Mouse (Mus musculus) liver, adult (tissue): ENCODE data around the gene Mogat2.
A peak's percentile ranks its signal among the peaks of the same experiment; 100 is the strongest.

Experiments
- GATA4 ChIP-seq: IDR thresholded peaks from 2 replicates; pipeline ENCODE4 v1.6.1; 2014; ENCODE audit warnings: mild to moderate bottlenecking, low read length; ENCODE audit not compliant: insufficient replicate concordance

Mogat2 gene

DNA sequence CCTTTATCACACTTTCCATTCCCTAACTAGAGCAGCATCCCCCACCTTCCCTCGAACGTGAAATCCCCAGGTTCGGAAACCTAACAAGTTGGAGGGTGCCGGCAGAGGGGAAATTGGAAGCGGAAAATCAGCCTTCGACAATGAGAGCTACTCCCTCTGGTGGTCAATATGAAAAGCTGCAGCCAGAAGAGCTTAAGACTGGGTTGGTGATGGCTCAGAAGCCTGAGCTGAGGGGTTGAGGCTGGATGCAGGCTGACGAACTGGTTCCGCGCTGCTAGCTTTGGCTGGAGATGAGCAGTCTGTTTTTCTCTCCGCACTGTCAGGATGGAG is 11.1 kb upstream of the Mogat2 start:
- TF ChIP-seq GATA4, result no peak

DNA sequence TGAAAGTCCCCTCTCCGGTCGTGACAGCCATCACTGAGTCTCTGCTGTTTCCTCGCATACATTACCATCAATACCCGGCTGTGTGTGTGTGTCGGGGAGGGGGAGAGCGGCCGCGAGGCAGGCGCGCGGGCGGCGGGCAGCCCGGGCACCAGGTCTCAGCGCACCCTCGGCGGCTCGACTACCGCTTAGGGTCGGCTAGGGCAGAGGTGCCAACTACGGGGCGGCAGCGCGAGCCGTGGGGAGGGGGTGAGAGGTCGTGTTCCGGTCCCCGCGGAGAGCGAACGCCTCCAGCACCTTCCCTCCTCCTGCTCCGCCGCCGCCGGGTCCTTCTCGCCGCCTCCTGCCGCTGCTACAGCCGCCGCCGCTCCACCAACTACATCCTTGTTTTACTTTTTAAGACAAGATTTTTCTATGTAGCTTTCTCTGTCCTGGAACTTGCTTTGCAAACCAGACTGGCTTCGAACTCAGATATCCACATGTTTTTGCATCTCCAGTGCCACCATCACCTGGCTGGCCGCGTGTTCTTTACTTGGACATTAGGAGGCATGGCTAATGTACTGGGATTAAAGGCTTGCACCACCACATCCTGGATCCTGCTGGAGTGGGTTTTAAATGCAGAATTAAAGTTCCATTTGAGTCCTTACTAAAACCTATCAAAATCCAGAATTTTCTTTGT is 10.6 kb upstream of the Mogat2 start:
- TF ChIP-seq GATA4, result no peak

DNA sequence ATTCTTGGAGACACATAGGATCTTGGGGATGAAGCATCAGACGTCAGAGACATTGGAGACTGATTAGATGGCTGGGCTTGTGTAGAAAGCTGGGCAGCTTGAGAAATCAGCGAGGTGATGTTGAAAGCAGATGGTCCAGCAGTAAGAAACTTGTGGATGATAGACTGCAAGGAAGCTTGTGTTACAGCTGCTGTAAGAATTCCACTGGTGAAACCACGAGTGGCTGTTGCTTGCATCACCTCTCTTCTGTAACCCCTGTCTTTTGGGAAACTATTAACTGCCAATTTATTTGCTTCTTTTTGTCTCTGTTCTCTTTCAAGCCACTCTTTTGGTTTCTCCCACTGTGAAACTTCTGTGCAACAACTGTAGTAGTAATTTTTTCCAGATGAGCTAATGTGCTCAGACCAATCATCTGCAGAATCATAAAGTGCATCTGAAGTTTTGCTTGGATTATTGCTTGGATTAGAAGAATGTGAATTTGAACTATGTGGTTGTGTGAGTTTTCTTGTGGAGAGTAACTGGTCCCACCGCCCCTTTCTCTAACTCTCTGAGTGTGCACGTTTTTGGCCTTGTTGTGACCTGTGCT is 9.8 kb upstream of the Mogat2 start:
- TF ChIP-seq GATA4, result no peak

DNA sequence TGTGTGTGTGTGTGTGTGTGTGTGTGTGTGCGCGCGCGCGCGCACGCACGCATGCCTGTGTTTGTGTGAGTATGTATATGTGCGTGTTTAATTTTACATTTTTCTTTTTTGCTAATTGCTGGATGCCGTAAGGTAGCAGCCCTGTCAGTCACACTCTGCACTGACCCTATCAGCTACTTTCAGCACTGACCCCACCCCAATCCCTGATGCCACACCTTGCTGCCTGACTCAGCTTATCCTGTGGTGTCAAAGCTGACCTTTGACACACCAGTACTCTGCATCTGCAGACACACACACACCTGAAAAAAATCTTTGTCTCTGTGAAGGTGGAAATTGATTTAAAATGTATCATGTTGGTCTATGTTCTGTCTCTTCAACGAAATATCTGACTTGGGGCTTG is 3.7 kb upstream of the Mogat2 start:
- TF ChIP-seq GATA4, result no peak

DNA sequence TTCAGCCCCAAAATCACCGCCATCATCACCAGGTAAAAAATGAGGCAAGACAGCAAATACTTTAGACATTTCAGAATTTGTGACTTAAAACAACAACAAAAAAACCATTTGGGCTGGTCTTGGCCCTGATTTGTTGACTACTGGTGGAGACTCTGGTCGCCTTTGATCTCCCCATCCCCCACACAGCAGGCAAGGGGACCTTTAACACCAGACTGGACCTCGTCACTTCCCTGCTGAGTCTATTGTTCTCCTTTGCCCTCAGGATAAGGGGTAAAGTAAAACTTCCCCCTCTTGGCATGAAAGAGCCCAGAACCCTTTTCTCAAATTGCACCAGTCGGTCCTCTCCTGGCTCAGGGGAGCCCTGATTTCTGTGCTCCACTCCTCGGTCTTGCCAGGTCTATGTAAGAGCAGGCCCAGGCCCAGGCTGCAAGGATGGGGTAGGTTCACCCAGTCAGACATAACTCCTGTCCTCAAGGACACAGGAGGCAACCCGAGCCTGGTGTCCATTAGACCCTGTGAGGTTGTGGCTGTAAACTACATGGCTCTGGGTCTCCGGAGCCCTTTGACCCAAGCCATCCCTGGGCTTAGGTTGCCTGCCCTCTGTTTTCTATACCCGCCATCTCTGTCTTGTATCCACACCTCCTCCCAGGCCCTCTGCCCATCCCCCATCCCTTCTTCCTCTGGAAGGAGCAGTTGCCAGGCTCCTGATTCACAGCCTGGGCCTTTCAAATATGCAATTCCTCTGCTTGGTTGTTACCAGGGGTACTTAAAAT is 1.3 kb downstream of the Mogat2 start:
- TF ChIP-seq GATA4, result no peak

DNA sequence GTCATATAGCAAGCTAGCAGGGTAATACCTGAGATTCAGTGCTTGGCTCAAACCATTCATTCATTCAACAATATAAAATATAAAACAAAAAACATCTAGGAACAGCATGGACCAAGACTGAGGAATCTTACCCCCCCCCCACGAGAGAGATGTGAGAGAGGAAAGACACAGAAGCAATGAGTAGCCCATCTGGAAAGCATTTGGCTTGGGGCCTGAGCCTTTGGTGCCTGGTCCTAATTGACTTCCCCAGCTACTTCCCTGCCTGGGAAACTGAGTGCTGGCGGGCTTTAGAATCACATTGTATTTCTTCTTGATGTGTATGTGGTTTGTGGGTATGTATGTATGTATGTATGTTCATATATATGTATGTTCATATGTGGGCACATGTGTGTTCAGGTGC is 2.8 kb downstream of the Mogat2 start:
- no peak for TF ChIP-seq GATA4

DNA sequence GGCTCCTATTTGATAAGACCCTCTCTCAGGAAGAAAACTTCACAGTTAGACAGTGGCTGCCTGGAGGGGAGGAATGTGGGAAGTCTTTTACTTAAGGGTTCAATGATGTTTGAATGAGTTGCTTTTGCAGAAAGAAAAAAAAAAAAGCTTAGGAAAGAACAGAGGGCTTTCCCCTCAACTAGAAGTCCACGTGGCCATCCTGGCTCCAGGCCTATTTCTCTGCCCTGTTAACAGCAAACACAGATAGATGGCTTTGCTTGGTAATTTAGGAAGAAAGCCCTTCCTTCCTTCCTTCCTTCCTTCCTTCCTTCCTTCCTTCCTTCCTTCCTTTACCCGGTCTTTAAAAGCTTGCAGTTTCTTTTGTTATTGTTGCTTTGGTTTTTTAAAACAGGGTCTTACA is 3.5 kb downstream of the Mogat2 start:
- TF ChIP-seq GATA4, result no peak

DNA sequence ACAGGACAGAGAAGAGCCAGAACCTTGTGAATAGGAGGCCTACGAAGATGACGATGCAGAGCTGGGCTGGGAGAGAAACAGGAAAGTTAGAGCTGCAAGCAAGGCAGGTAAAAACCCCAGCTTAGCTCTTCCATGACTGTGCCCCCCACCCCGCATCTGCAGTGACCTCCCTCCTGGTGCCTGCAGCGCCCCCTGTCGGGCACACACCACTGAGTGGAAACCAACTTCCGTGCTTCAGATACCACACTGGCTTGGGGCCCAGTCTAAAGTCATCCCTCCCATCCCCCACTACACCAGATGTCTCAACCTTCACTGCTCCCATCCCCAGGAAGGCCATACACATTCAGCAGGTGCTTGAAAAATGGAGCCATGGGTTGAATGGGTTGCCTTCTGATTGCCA is 5.8 kb downstream of the Mogat2 start:
- TF ChIP-seq GATA4, result no peak

DNA sequence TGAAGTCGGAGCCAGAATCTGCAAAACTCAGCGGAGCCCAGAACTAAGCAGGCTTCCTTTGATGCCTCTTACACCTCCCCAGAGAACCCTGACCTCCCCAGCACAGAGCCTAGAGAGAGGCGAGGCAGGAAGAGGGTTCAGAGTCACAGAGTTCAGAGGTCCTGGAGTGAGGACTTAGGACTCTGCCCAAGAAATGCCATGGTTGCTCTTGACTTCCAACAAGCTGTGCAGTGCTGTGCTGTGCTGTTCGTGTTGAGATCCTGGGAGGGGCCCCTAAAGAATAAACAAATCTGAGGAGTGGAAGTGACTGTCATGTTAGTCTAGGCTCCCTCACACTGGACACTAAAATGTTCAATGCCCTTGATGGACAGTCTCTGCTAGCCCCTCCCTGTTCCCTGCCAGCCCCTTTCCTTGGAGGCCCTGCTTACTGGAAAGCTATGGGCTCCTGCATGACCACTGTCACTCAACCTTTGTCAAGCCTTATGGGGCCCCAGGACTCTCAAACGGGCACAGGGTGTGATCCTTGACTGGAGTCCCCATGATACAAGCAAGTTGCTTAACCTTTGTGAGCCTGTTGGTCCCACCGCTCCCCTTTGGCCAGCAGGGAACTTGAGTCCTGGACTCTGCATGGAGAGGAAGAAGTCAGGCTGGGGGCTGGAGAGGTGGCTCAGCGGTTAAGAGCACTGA is 8.2 kb downstream of the Mogat2 start:
- no peak for TF ChIP-seq GATA4

DNA sequence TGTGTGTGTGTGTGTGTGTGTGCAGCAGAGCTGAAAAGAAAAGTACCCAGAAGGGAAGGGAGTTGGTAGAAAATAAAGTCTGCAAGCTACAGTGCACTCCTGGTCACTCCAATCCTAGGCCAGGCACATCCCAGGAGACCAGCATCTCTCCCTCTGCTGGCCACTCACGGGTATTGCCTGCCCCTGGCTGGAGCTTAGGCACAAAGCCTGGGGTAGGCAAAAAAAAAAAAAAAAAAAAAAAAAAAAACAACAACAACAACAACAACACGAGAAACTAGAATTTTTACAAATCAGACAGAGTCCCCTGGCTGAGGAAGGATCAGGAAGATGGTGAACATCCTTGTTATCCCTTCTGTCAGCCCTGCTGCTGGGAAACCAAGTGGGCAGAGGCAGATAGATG is 9.0 kb downstream of the Mogat2 start:
- no peak for TF ChIP-seq GATA4

DNA sequence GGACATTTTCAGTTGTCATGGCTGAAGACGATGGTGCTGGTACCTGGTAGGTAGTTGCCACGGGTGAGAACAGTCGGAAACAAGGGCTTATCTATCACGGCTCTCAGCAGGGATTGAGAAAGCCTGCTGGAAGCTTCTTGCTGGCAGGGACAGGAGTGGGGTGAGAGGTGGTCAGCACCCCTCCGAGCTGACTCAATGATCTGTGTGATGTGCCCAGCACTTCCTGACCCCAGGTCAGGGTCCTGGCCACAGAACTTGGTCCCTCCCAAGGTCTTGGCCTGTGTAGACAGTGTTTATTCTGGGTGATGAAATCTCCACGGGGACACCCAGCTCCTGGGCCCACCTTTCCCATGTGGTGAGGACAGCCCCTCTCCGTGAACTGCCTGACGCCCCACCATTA is 9.6 kb downstream of the Mogat2 start:
- peak; percentile 83; the same call in 1 of the 2 replicates for TF ChIP-seq GATA4

DNA sequence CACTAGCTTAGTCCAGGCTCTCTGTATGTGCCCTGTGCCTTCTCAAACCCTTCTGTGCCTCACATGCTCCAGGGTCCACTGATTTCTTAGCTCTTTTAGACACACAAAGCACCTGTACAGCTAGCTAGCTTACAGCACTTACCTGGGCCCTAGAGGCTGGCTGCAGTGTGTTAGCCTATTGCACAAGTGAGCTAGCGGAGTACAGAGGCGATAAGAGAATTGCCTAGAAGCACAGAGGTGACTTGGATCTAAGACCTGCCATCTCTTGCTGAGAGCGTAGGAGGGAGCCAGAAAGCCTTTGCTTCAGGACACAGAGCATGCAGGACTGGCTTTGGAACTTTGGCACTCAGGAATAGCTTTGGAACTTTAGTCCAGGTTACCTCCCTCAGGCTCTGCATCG is 11.2 kb downstream of the Mogat2 start:
- peak; percentile 89; the same call in 1 of the 2 replicates for TF ChIP-seq GATA4

DNA sequence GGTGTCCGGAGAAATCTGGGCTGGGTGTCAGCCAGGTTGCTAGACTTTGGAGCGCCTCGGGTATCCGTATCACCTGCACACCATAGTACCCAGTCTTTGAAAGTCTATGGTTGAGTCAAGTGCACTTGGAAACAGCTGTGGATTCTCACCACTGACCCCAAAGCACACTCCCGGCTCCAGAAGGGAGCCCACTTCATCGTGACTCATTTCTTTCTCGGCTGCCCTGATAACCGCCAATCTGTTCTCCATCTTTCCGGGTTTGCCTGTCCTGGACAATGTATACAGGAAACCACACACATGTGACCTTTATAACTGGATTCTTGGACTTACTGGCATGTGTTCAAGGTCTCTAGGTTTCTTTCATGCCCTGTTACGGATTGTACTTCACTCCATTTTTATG is 11.8 kb downstream of the Mogat2 start:
- no peak for TF ChIP-seq GATA4

DNA sequence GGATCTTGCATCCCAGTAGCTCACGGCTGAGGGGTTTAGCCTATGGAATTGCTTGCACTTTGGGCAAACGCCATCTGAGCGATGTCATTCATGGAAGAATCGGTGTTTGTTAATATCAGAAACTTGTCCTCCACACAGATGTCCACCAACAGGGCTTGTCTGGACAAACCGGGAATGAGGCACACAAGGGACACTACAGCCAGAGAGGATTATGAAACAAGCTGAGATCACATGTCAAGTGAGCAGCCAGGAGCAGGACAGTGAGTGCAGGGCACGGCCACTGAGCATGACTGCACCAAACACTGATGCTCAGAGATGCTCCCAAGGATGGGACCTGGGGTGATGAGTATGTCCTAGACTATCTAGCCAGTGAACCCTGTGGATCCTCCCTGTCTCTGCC is 13.0 kb downstream of the Mogat2 start:
- no peak for TF ChIP-seq GATA4

DNA sequence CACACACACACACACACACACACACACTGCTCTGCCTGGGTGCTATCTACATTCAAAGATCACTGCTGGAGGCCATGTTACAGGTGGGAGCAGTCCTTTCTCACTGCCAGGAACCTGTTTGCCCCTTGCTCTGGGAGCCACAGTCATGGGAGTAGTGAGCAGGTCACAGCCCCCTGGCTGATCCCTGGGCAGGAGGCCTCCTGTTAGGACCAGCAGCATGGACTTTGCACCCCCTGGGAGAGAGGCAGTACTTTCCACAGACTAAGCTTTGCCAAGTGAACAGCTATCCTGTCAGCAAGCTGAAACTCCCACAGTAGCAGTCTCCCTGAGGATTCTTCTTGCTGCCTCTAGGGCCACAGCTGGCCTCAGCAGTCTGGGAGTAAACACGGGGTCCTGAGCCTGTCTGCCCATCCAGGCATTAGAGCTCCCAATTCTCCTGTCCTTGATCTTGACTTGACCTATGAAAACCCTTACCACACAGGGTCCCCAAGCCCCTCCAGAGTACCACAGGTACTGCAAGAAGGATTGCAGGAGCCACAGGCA is 13.7 kb downstream of the Mogat2 start:
- TF ChIP-seq GATA4, result peak; percentile 38; the same call in 1 of the 2 replicates

DNA sequence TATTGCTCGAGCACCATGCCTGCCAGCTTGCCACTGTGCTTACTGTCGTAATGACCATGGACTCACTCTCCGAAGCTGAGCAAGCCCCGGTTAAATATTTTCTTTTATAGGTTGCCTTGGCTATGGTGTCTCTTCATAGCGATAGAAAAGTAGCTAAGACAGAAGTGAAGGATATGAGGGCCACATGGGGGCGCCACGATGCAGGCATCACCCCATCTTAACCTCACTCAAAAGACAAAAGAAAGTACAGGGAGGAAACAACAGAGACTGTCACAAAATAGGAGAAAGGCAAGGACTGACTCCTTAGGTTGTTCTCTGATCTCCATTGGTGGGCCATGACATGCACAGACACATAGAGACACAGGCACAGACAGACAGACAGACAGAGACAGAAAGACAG is 14.2 kb downstream of the Mogat2 start:
- no peak for TF ChIP-seq GATA4
